Mouse (Mus musculus) regulatory T cell (primary cell): ENCODE data around the gene Ms4a18.

ENCODE experiments used
- in situ Hi-C: fragments of 300-600 bp; cut with MboI, MseI; formaldehyde crosslinking; loops from one replicate; pipeline ENCODE4 v1.15.1; 2025; ENCODE audit warnings: high pct_unique_total_duplicates

Ms4a18 gene

GRCm38 (mm10) chr19:10984551-10984950 lies 33.3 kb downstream of the Ms4a18 start:
- in situ Hi-C loops: no loop called here

GRCm38 (mm10) chr19:10983146-10983545 lies 34.7 kb downstream of the Ms4a18 start:
- in situ Hi-C loops: no loop called here

- in situ Hi-C loops: no loop called here
Observed at GRCm38 (mm10) chr19:10980210-10980609, 37.6 kb downstream of the Ms4a18 start.

- in situ Hi-C loops: no loop called here
Observed at GRCm38 (mm10) chr19:10979184-10980168, 38.4 kb downstream of the Ms4a18 start.

- in situ Hi-C loops: no loop called here
Observed at GRCm38 (mm10) chr19:10976318-10976717, 41.5 kb downstream of the Ms4a18 start.

GRCm38 (mm10) chr19:10975187-10975586 lies 42.6 kb downstream of the Ms4a18 start:
- in situ Hi-C loops: no loop called here

- in situ Hi-C loops: no loop called here
Observed at GRCm38 (mm10) chr19:10974238-10974865, 43.5 kb downstream of the Ms4a18 start, which contains the start of gene Ms4a10. Gene Ms4a10, minus strand, starts transcription at chr19:10974670.

- in situ Hi-C loops: no loop called here
Observed at GRCm38 (mm10) chr19:10973187-10973586, 44.6 kb downstream of the Ms4a18 start.

GRCm38 (mm10) chr19:10972660-10973059 lies 45.2 kb downstream of the Ms4a18 start:
- in situ Hi-C loops: no loop called here

GRCm38 (mm10) chr19:10970457-10970856 lies 47.4 kb downstream of the Ms4a18 start:
- in situ Hi-C loops: no loop called here

- in situ Hi-C loops: no loop called here
Observed at GRCm38 (mm10) chr19:10968578-10968977, 49.3 kb downstream of the Ms4a18 start.

- in situ Hi-C loops: no loop called here
Observed at GRCm38 (mm10) chr19:10965721-10966120, 52.1 kb downstream of the Ms4a18 start.

- in situ Hi-C loops: loop anchor here (5.0 kb wide), 1 partner anchor 293 kb away; no protein-coding TSS in a partner anchor
Observed at GRCm38 (mm10) chr19:10959978-10960346, 57.9 kb downstream of the Ms4a18 start.

- in situ Hi-C loops: no loop called here
Observed at GRCm38 (mm10) chr19:10959085-10959977, 58.5 kb downstream of the Ms4a18 start.

GRCm38 (mm10) chr19:10952021-10952939 lies 65.6 kb downstream of the Ms4a18 start:
- in situ Hi-C loops: no loop called here

- in situ Hi-C loops: no loop called here
Observed at GRCm38 (mm10) chr19:10949558-10949957, 68.3 kb downstream of the Ms4a18 start.

GRCm38 (mm10) chr19:10949112-10949511 lies 68.7 kb downstream of the Ms4a18 start, which contains the start of gene Ccdc86:
Gene Ccdc86, minus strand, starts transcription at chr19:10949266.
- in situ Hi-C loops: no loop called here

GRCm38 (mm10) chr19:10948416-10948815 lies 69.4 kb downstream of the Ms4a18 start:
- in situ Hi-C loops: no loop called here

GRCm38 (mm10) chr19:10947219-10947618 lies 70.6 kb downstream of the Ms4a18 start:
- in situ Hi-C loops: no loop called here
